Mouse (Mus musculus) limb, embryonic 14.5 days (tissue): ENCODE data around the gene Tnrc6b. TPM values are rescaled to one million over a fixed set of nuclear protein-coding genes. Genes with fewer than 3 reads are reported as not detected.

Source experiments
- ATAC-seq: fragments of 200-750 bp; cut with Nextera tagmentation; 2 replicates; pipeline ENCODE4 v1.8.0; 2017; ENCODE audit warnings: low read depth, moderate number of reproducible peaks, moderate TSS enrichment; ENCODE audit not compliant: low FRiP score
- DNase-seq: peaks from one replicate; pipeline ENCODE4 v3.0.0-alpha.2; 2015; ENCODE audit warnings: low spot score
- H3K27ac ChIP-seq: fragments of 300-500 bp; sonication (generic); replicated peaks from 2 replicates; pipeline ENCODE4 v1.5.1; 2014; ENCODE audit warnings: low read depth, mild to moderate bottlenecking, low read length, moderate library complexity, mixed read lengths
- H3K27me3 ChIP-seq: fragments of 300-500 bp; sonication (generic); 2 replicates; pipeline ENCODE4 v1.6.1; 2014; ENCODE audit warnings: low read length, mixed read lengths; ENCODE audit not compliant: control insufficient read depth, insufficient read depth
- H3K36me3 ChIP-seq: fragments of 300-500 bp; sonication (generic); 2 replicates; pipeline ENCODE4 v1.6.1; 2014; ENCODE audit warnings: mild to moderate bottlenecking, low read length, moderate library complexity, mixed read lengths; ENCODE audit not compliant: control insufficient read depth, insufficient read depth
- H3K4me1 ChIP-seq: fragments of 300-500 bp; sonication (generic); 2 replicates; pipeline ENCODE4 v1.6.1; 2014; ENCODE audit warnings: antibody characterized with exemption, low read length, mixed read lengths; ENCODE audit not compliant: control insufficient read depth, insufficient read depth
- H3K4me2 ChIP-seq: fragments of 300-500 bp; sonication (generic); replicated peaks from 2 replicates; pipeline ENCODE4 v1.6.1; 2014; ENCODE audit warnings: low read depth, mild to moderate bottlenecking, low read length, moderate library complexity; ENCODE audit not compliant: severe bottlenecking
- H3K4me3 ChIP-seq: fragments of 300-500 bp; sonication (generic); replicated peaks from 2 replicates; pipeline ENCODE4 v1.5.1; 2014; ENCODE audit warnings: low read length
- H3K9ac ChIP-seq: fragments of 300-500 bp; sonication (generic); 2 replicates; pipeline ENCODE4 v1.6.1; 2014; ENCODE audit warnings: mild to moderate bottlenecking, low read depth, low read length, moderate library complexity; ENCODE audit not compliant: severe bottlenecking
- H3K9me3 ChIP-seq: fragments of 300-500 bp; sonication (generic); 2 replicates; pipeline ENCODE4 v1.6.1; 2016; ENCODE audit warnings: low read length; ENCODE audit not compliant: control insufficient read depth
- POLR2A ChIP-seq: fragments of 200-500 bp; IDR thresholded peaks from 2 replicates; pipeline ENCODE4 v1.8.0; 2012; ENCODE audit warnings: inconsistent platforms, mild to moderate bottlenecking, moderate library complexity, borderline replicate concordance; ENCODE audit not compliant: insufficient read depth, insufficient read length; ENCODE audit errors: extremely low read depth
- WGBS: fragments of 180-500 bp; shearing (Covaris S2); extraction: QIAGEN DNeasy Blood & Tissue Kit; methylation state at CpG from one replicate; pipeline ENCODE4 v1.1.7; 2014; 5-methylcytosine and 5-hydroxymethylcytosine counted together
- polyA plus RNA-seq, 2 experiments: library from polyadenylated mRNA; depleted of rRNA in 1 of 2; stranded (reverse) in 1 of 2; unstranded in 1 of 2; fragments of >200 nt; fragmentation: Nextera tagmentation in 1 of 2; extraction: Ambion mirVana in 1 of 2; gene quantifications; 2 replicates each; pipeline versions ENCODE4 v1.2.1 to v1.2.3; 2012 to 2014

Gene Tnrc6b
- polyA plus RNA-seq, 2 experiments, result 12.5 to 15.8 TPM

DNA sequence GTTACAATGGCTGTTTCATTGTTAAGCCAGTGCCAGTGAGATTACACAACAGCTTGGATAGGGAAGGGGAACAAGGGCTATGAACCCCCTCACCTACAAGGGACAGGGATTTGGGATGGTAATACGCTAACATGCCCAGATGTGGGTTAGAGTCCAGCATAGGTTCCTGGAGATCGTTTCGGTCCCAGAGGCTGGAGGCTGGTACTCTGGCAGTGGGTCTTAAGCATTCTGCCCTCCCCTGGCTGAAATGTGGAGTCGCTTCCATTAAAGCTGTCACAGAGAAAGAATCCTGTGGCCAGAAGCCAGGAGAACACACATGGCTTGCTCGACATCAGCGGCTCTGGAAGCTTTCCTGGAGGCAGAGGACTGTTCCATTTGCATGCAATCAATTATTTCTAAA, 1.5 kb upstream of the Tnrc6b start:
- 41% methylated on average over 6 of the region's 6 CpGs for WGBS
- Histone ChIP-seq H3K4me3 (no peak overlapping the region), H3K9me3 (no peaks in the 10 kb centered on the region), H3K36me3 (no peaks in the 10 kb centered on the region), H3K27me3 (no peaks in the 10 kb centered on the region), H3K4me2 (no peak overlapping the region), H3K27ac (no peak overlapping the region), H3K4me1 (peaks cover 31% of the 10 kb centered on the region), H3K9ac (no peak overlapping the region)
- peak; percentile 67 for DNase-seq
- ATAC-seq, result no peak
- no peak for TF ChIP-seq POLR2A

DNA sequence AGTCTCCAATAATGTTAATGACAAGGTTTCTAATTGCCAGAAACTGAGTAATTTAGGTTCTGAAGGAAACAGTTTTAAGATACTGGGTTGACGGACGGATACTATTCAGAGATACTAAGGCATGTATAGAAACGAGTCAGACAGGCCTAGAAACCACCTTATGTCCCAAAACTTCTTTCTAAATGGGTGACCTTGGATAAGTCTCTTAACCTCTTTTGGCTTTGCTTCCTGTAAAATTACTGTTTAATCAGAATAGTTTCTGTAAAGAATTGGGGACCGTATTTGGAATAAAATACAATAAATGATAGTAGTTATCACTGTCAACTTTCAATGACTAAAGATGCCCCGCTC, 881 bp upstream of the Tnrc6b start:
- H3K27me3 ChIP-seq, result no peaks in the 10 kb centered on the region
- peak overlapping the region; percentile 46; the same call in 1 of the 2 replicates for H3K9ac ChIP-seq
- ATAC-seq, result no peak
- no peak for TF ChIP-seq POLR2A
- no peak for DNase-seq
- no peaks in the 10 kb centered on the region for H3K36me3 ChIP-seq
- H3K4me3 ChIP-seq, result peak overlapping the region; percentile 94
- peak overlapping the region; percentile 34 for H3K4me2 ChIP-seq
- H3K4me1 ChIP-seq, result peaks cover 31% of the 10 kb centered on the region
- no peaks in the 10 kb centered on the region for H3K9me3 ChIP-seq
- WGBS, result 14% methylated on average over 5 of the region's 5 CpGs
- no peak overlapping the region for H3K27ac ChIP-seq

DNA sequence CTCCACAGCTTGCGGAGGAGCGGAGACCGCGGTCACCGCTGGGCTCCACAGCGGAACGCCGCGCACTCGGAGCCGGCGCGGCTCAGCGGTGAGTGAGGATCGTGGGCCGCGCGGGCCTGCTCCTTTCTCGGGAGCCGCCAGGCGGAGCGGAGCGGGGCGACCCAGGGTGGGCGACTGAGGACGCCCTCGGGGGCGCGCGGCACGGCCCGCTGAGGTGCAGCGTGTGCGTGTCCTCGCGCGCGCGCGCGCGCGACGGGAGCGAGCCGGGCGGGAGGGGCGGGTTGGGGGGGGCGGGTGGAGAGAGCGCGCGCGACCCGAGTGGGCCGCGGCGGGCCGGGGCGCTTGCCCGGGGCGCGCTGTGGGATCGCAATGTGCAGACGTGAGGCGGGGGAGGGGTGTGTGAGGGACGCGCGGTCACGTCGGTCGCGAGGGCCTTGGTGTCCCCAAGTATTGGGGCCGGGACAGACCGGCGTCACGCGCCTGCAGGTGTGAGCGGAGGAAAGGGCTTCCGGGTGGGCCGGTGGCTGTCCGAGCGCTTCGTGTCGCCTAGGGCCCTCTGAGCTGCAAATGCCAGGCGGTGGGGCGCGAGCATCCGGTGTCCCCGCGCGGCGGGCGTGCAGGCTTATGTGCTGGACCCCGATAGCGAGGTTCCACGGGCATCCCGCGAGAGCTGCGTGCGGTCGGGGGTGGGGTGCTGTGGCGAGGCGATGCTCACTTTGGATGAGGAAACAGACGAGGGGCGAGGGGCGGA, 463 bp downstream of the Tnrc6b start:
- WGBS, result 2% methylated on average over 37 of the region's 106 CpGs

DNA sequence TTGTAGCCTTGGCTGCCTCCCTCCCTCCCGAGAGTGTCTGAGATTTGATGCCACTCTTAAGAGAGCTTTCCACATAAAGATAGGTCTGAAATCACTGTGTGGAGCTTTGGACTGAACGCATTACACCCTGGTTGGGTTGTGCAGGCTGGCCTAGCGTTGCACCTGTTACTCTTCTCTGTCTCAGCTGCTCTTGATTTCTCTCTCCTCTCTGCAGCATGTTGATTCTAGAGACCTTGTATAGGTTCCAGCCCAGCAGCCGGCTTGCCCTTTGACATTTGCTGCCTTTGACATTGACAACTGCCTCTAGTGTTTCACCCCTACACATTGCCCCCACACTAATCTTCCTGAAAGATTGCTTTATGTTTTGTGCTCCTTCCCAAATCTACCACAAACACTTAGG, 3.2 kb downstream of the Tnrc6b start:
- WGBS, result 81% methylated on average over 4 of the region's 4 CpGs

More for the DNA sequence above, 463 bp downstream of the Tnrc6b start:
- DNase-seq, result peak; percentile 49
- Histone ChIP-seq H3K4me3 (peak overlapping the region; percentile 94), H3K27ac (peak overlapping the region; percentile 92), H3K4me1 (peaks cover 21% of the 10 kb centered on the region), H3K36me3 (no peaks in the 10 kb centered on the region), H3K4me2 (peak overlapping the region; percentile 56), H3K27me3 (no peaks in the 10 kb centered on the region), H3K9me3 (no peaks in the 10 kb centered on the region), H3K9ac (peak overlapping the region; percentile 90)
- no peak for TF ChIP-seq POLR2A
- ATAC-seq, result peak; percentile 18; the same call in 1 of the 2 replicates

DNA sequence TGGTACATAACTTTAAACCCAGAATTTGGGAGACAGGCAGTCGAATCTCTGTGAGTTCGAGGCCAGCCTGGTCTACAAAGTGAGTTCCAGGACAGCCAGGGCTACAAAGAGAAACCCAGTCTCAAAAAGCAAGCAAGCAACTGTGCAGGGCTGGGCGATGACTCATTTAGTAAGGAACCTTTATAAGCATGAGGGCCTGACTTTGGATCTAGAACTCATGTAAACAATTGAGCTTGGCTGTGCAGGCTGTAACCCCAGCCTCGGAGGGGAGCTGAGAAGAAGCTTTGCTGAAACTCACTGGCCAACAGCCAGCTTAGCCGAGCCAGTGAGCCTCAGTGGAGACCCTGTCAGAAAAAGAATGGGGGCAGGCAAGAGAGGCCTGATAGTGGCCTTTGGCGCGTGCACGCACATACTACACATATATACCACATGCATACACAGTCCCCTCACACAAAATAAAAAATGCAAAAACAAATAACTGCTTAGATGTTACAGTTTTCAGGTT, 5.6 kb downstream of the Tnrc6b start:
- H3K36me3 ChIP-seq, result no peaks in the 10 kb centered on the region
- H3K27ac ChIP-seq, result no peak overlapping the region
- no peak overlapping the region for H3K4me2 ChIP-seq
- DNase-seq, result no peak
- no peak for TF ChIP-seq POLR2A
- H3K9me3 ChIP-seq, result no peaks in the 10 kb centered on the region
- H3K4me3 ChIP-seq, result no peak overlapping the region
- no peaks in the 10 kb centered on the region for H3K27me3 ChIP-seq
- no peak for ATAC-seq
- H3K4me1 ChIP-seq, result peaks cover 5% of the 10 kb centered on the region; the same call in 1 of the 2 replicates
- WGBS, result 85% methylated on average over 8 of the region's 8 CpGs
- no peak overlapping the region for H3K9ac ChIP-seq

More for the DNA sequence above, 3.2 kb downstream of the Tnrc6b start:
- DNase-seq (no peak), ATAC-seq (no peak)
- Histone ChIP-seq H3K9ac (no peak overlapping the region), H3K4me3 (no peak overlapping the region), H3K27ac (no peak overlapping the region), H3K4me1 (peaks cover 7% of the 10 kb centered on the region; the same call in 1 of the 2 replicates), H3K36me3 (no peaks in the 10 kb centered on the region), H3K4me2 (no peak overlapping the region), H3K27me3 (no peaks in the 10 kb centered on the region), H3K9me3 (no peaks in the 10 kb centered on the region)
- TF ChIP-seq POLR2A, result no peak

DNA sequence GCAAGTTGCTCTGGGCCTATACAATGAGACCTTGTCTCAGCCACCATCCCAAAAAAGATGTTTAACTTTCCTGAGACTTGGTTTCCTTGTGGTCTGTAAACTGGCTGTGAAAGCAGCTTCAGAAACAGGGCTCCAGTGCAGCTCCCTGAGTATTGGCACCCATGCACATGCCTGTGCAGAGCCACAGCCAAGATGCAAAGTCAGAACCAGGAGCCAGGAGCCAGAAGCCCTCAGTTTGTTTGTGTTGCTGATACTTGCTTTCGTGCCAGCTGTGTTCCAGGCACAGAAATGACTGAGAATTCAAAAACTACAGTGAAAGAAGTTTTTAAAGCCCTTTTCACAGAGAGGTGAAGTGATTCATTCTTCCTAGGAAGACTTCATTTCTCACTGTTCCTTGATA, 6.3 kb downstream of the Tnrc6b start:
- 53% methylated on average over 1 of the region's 1 CpGs for WGBS
- no peaks in the 10 kb centered on the region for H3K27me3 ChIP-seq
- no peak overlapping the region for H3K9ac ChIP-seq
- no peaks in the 10 kb centered on the region for H3K9me3 ChIP-seq
- H3K4me2 ChIP-seq, result no peak overlapping the region
- TF ChIP-seq POLR2A, result no peak
- DNase-seq (no peak), ATAC-seq (no peak)
- H3K27ac ChIP-seq, result no peak overlapping the region
- H3K4me3 ChIP-seq, result no peak overlapping the region
- H3K4me1 ChIP-seq, result peaks cover 1% of the 10 kb centered on the region; the same call in 1 of the 2 replicates
- H3K36me3 ChIP-seq, result no peaks in the 10 kb centered on the region
